Mouse (Mus musculus) heart, embryonic 13.5 days (tissue): Measurements from ENCODE around the gene Fam69a. TPM values are rescaled to one million over a fixed set of nuclear protein-coding genes. Genes with fewer than 3 reads are reported as not detected.
"Not testable (repeated sequence)": the region's sequence is repeated elsewhere in the genome, so short reads cannot be mapped to it uniquely, and the experiment has no call there.

Experiments used
- ATAC-seq: fragments of 200-750 bp; cut with Nextera tagmentation; 2 replicates; pipeline ENCODE4 v1.8.0; 2017; ENCODE audit warnings: moderate TSS enrichment; ENCODE audit not compliant: insufficient number of reproducible peaks, low FRiP score, low TSS enrichment; ENCODE audit errors: extremely low read depth
- H3K27ac ChIP-seq: fragments of 300-500 bp; sonication (generic); replicated peaks from 2 replicates; pipeline ENCODE4 v1.5.1; 2015; ENCODE audit warnings: moderate library complexity, mild to moderate bottlenecking, inconsistent platforms
- H3K27me3 ChIP-seq: fragments of 300-500 bp; sonication (generic); replicated peaks from 2 replicates; pipeline ENCODE4 v1.6.1; 2015; ENCODE audit warnings: mild to moderate bottlenecking, inconsistent platforms
- H3K36me3 ChIP-seq: fragments of 300-500 bp; sonication (generic); 2 replicates; pipeline ENCODE4 v1.6.1; 2015; ENCODE audit warnings: mild to moderate bottlenecking, inconsistent platforms
- H3K4me1 ChIP-seq: fragments of 300-500 bp; sonication (generic); 2 replicates; pipeline ENCODE4 v1.6.1; 2015; ENCODE audit warnings: inconsistent platforms
- H3K4me2 ChIP-seq: fragments of 300-500 bp; sonication (generic); 2 replicates; pipeline ENCODE4 v1.6.1; 2015; ENCODE audit warnings: inconsistent platforms, mild to moderate bottlenecking, moderate library complexity
- H3K4me3 ChIP-seq: fragments of 300-500 bp; sonication (generic); 2 replicates; pipeline ENCODE4 v1.5.1; 2015; ENCODE audit warnings: moderate library complexity, mild to moderate bottlenecking, inconsistent platforms
- H3K9ac ChIP-seq: fragments of 300-500 bp; sonication (generic); 2 replicates; pipeline ENCODE4 v1.6.1; 2015; ENCODE audit warnings: inconsistent platforms, mild to moderate bottlenecking, moderate library complexity
- H3K9me3 ChIP-seq: fragments of 300-500 bp; sonication (generic); 2 replicates; pipeline ENCODE4 v1.6.1; 2016; ENCODE audit warnings: inconsistent platforms
- WGBS: fragments of 180-500 bp; shearing (Covaris S2); methylation state at CpG from one replicate; pipeline ENCODE4 v1.1.7; 2015; ENCODE audit warnings: mixed read lengths; 5-methylcytosine and 5-hydroxymethylcytosine counted together
- polyA plus RNA-seq: library from polyadenylated mRNA; unstranded; fragments of >200 nt; fragmentation: Nextera tagmentation; extraction: Ambion mirVana; gene quantifications from 2 replicates; pipeline ENCODE4 v1.2.1, GENCODE M21; 2015

Fam69a gene
- polyA plus RNA-seq, 1 experiment from 2014 or later, result 17.9 TPM

DNA sequence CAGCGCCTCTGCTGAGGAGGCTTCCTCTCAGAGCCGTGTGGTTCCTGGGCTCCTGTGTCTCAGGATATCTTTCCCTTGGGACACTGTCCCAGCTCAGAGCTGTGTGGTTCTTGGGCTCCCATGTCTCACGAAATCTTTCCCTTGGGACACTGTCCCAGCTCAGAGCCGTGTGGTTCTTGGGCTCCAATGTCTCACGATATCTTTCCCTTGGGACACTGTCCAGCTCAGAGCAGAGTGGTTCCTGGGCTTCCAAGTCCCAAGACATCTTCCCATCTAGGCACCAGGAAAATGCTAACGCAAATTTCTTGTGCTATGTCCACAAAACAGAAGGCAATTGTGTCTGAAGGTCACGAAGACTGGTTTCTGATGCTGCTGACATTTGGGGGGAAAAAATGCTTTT, 92.2 kb downstream of the Fam69a start:
- Histone ChIP-seq H3K27ac (no peak overlapping the region), H3K36me3 (no peaks in the 10 kb centered on the region), H3K27me3 (0 out of 2 replicates have a peak, but pooled peaks cover 4% of the 10 kb centered on the region), H3K4me2 (no peak overlapping the region), H3K4me1 (peaks cover 12% of the 10 kb centered on the region), H3K9ac (no peak overlapping the region), H3K9me3 (no peaks in the 10 kb centered on the region), H3K4me3 (no peak overlapping the region)
- ATAC-seq, result no peak
- 60% methylated on average over 7 of the region's 7 CpGs for WGBS

DNA sequence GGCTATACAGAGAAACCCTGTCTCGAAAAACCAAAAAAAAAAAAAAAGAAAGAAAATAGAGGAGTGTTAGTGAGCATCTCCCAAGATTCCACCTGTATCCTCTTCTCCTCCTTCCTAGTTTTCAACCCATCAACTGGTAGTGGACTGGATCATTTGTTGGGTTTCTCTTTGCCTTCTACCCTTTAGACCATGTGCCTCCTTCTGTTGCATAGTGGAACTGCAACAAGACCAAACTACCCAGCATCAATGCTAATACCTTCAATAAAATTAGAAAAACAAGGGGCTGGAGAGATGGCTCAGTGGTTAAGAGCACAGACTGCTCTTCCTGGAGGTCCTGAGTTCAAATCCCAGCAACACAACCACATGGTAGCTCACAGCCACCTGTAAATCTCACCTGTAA, 95.4 kb downstream of the Fam69a start:
- ATAC-seq, H3K9me3 ChIP-seq: not testable (repeated sequence)

DNA sequence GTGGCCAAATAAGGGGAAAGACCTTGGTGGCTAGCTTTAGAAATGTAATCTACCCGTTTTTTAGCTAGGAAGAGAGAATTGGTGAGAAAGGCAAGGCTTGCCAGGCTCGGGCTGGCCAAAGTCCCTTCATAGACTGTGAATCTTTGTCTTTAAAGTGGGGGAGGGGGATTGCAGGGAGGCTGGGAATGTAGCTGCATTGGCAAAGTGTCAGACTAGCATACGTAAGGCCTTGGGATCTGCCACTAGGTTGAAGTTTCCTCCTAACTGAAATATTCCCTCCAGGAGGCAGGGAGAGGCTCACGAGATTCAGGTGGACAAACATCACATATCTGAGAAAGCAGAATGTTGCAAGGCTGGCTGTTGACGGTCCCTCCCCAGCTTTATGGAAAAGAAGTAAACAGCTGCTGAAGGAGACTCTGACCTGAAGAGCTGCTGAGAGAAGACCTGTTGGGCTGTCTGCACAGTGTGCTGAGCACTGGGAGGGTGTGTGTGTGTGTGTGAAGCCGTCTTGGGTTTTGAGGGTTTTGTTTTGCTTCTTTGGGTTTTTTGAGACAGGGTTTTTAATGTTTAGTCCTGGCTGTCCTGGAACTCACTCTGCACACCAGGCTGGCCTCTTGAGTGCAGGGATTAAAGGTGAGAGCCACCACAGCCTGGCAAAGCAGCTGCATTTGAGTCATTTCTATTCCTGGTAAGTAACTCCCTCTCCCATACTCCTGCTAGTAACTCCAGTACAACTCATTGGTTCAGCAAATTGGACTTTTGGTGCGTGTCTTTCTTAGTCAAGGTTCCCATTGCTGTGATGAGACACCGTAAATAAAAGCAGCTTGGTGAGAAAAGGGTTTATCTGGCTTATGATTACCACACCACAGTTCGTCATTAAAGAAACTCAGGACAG, 96.6 kb downstream of the Fam69a start:
- Histone ChIP-seq H3K9me3 (no peaks in the 10 kb centered on the region), H3K4me3 (no peak overlapping the region), H3K9ac (0 out of 2 replicates have a peak overlapping the region, but pooled peaks have one; percentile 28), H3K4me1 (peaks cover 12% of the 10 kb centered on the region), H3K27me3 (no peaks in the 10 kb centered on the region), H3K36me3 (no peaks in the 10 kb centered on the region), H3K4me2 (peak overlapping the region; percentile 7; the same call in 1 of the 2 replicates), H3K27ac (peak overlapping the region; percentile 4; the same call in 1 of the 2 replicates)
- no peak for ATAC-seq
- WGBS, result 45% methylated on average over 9 of the region's 9 CpGs

More for the DNA sequence above, 95.4 kb downstream of the Fam69a start:
- H3K27me3 ChIP-seq, H3K9ac ChIP-seq, H3K27ac ChIP-seq, H3K36me3 ChIP-seq, H3K4me2 ChIP-seq, H3K4me3 ChIP-seq: not testable (repeated sequence)
- 57% methylated on average over 1 of the region's 1 CpGs for WGBS
- H3K4me1 ChIP-seq, result peaks cover 12% of the 10 kb centered on the region

DNA sequence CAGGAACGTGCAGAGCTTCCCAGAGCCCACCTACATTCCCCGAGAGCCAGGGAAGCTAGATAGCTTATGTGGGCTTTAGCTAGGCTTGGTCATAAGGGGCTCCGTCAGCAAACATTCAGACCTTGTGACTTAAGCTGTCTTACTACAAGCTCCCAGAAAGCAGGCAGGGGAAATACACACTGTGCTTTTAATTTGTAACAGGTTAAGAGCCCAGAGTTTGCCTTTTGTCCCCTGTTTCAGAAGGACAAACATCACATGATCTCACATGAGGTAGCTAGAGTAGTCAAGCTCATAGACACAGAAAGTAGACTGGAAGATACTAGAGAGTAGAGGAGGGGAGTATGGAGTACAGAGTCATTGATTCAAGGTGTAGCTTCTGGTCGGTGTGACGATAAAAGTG, 106.2 kb downstream of the Fam69a start:
- H3K9ac ChIP-seq, result no peak overlapping the region
- H3K36me3 ChIP-seq, result no peaks in the 10 kb centered on the region
- ATAC-seq, result no peak
- no peak overlapping the region for H3K27ac ChIP-seq
- H3K27me3 ChIP-seq, result no peaks in the 10 kb centered on the region
- H3K4me1 ChIP-seq, result peaks cover 8% of the 10 kb centered on the region; the same call in 1 of the 2 replicates
- 69% methylated on average over 5 of the region's 5 CpGs for WGBS
- no peaks in the 10 kb centered on the region for H3K9me3 ChIP-seq
- H3K4me3 ChIP-seq, result no peak overlapping the region
- no peak overlapping the region for H3K4me2 ChIP-seq

DNA sequence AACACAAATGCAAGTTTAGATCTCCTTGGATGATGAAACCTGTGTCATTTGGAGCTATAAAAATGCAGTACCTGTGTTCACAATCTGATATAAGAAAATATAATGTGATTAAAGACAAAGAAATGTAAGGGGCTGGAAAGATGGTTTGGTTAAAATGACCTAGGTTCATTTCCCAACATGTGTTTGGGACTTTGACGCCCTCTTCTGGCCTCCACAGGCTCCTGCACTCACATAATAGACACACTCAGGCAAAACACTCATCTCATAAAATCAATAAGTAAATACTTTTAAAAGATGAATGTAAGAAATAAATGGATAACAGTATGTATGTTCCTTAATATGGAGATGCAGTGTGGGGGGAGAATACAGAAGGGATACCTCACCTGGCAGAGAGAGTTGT, 109.8 kb downstream of the Fam69a start:
- Histone ChIP-seq H3K36me3 (no peaks in the 10 kb centered on the region), H3K4me2 (no peak overlapping the region), H3K9me3 (no peaks in the 10 kb centered on the region), H3K27me3 (no peaks in the 10 kb centered on the region), H3K4me3 (no peak overlapping the region), H3K4me1 (peaks cover 41% of the 10 kb centered on the region), H3K27ac (no peak overlapping the region), H3K9ac (no peak overlapping the region)
- ATAC-seq, result no peak
- 78% methylated on average over 1 of the region's 1 CpGs for WGBS

DNA sequence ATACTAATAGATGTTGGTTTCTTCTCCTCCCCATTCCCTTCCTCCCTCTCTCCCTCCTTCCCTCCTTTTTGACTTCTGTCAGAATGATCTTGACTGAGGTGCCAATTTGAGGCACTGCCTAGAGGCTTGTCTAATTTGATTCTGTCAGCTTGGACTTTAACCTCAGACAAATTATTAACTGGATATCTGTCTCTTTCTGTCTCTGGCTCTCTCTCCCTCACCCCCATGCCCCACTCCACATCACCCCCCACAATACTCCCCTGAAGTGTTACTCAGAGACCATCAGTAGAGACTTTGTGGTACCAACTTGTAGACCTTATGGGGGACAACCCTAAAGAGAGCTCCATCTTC, 111.6 kb downstream of the Fam69a start:
- H3K27ac ChIP-seq, result peak overlapping the region; percentile 93
- peak overlapping the region; percentile 39; the same call in 1 of the 2 replicates for H3K4me3 ChIP-seq
- no peaks in the 10 kb centered on the region for H3K36me3 ChIP-seq
- no peaks in the 10 kb centered on the region for H3K9me3 ChIP-seq
- peaks cover 48% of the 10 kb centered on the region for H3K4me1 ChIP-seq
- H3K27me3 ChIP-seq, result no peaks in the 10 kb centered on the region
- peak overlapping the region; percentile 64 for H3K9ac ChIP-seq
- ATAC-seq, result no peak
- H3K4me2 ChIP-seq, result peak overlapping the region; percentile 62

DNA sequence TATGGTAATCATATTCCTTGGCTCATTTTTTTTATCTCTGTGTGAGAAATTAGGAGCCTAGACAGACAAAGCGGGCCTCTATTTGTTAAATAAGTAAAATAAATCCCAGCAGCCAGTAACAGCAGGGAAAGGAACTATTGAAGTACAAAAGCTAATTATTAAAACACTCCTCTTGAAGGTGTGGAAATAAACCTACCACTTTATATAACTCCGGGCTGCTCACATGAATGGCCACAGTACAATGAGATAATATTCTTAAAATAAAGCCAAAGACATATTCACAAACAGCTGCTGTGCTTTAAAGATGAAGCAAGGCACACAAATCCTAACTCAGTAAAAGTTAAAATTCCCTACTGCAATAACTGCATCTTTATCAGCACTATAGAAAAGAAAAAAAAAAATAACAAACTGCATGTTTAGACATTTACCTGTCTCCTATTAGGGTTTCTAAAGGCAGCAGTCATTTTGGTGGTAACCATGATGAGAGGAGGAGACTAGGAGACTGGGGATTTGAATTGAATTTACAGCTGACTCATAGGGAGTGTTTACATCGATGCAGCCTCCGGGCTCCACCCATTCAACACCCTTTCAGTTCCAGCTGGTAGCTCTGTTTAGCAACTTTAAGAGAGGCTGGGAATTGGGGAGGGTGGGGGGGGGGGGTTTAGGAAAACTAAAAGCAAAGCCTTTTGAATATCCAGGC, 112.2 kb downstream of the Fam69a start, which contains the start of gene Evi5:
Gene Evi5 (minus strand): TSS at position 547 of the 700 bp plus-strand sequence.
- peaks cover 51% of the 10 kb centered on the region for H3K4me1 ChIP-seq
- H3K9ac ChIP-seq, result peak within 1 kb of the TSS; percentile 64
- no peaks in the 10 kb centered on the region for H3K9me3 ChIP-seq
- ATAC-seq, result no peak
- peak within 1 kb of the TSS; percentile 39 for H3K4me3 ChIP-seq
- H3K27ac ChIP-seq, result peak within 1 kb of the TSS; percentile 93
- 32% methylated on average over 4 of the region's 4 CpGs for WGBS
- H3K36me3 ChIP-seq, result no peaks in the 10 kb centered on the region
- no peaks in the 10 kb centered on the region for H3K27me3 ChIP-seq
- peak within 1 kb of the TSS; percentile 62 for H3K4me2 ChIP-seq

DNA sequence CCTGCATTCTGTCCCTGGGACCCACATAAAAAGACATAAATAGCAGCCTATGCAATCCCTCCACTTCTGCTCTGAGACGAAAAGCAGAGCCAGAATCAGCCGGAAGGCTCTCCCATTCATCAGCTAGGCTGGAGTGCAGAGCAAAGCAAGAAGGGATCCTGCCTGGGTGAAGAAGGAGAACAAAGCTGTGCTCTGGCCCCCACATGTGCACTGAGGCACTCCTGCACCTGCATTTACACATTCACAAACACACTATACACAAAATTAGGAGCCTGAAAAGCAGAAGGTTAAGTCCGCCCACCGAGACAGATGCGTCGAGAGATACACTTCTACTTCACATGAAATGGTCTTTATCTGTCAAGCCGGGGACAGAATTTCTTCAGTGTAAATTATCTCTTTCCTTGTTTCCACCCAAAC, 113.0 kb downstream of the Fam69a start:
- 38% methylated on average over 7 of the region's 7 CpGs for WGBS
- peak overlapping the region; percentile 39 for H3K4me3 ChIP-seq
- H3K4me1 ChIP-seq, result peaks cover 53% of the 10 kb centered on the region
- no peaks in the 10 kb centered on the region for H3K9me3 ChIP-seq
- no peaks in the 10 kb centered on the region for H3K27me3 ChIP-seq
- H3K36me3 ChIP-seq, result no peaks in the 10 kb centered on the region
- peak overlapping the region; percentile 62 for H3K4me2 ChIP-seq
- H3K27ac ChIP-seq, result peak overlapping the region; percentile 93
- ATAC-seq, result 0 out of 2 replicates have a peak, but pooled peaks have one; percentile 10
- peak overlapping the region; percentile 64 for H3K9ac ChIP-seq

DNA sequence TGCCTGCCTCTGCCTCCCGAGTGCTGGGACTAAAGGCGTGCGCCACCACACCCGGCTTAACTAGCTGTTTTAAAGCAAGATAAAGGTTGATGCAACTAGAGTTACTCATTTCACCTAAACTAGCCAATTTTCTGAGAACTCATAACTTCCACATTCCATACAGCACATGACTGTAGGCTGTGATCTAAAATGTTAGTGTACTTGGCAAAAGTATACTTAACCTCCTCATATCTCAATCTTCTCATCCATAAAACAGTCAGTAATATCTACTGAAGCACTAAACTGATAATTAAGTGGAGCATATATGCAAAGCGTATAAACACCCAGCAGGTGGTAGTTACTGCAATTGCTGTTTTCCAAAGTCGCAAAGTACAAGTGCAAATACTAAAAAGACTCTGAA, 113.6 kb downstream of the Fam69a start:
- H3K27me3 ChIP-seq, result no peaks in the 10 kb centered on the region
- H3K36me3 ChIP-seq, result no peaks in the 10 kb centered on the region
- peak overlapping the region; percentile 39 for H3K4me3 ChIP-seq
- no peaks in the 10 kb centered on the region for H3K9me3 ChIP-seq
- no peak for ATAC-seq
- 81% methylated on average over 6 of the region's 6 CpGs for WGBS
- peak overlapping the region; percentile 64 for H3K9ac ChIP-seq
- peak overlapping the region; percentile 93 for H3K27ac ChIP-seq
- H3K4me2 ChIP-seq, result peak overlapping the region; percentile 62
- peaks cover 53% of the 10 kb centered on the region for H3K4me1 ChIP-seq

DNA sequence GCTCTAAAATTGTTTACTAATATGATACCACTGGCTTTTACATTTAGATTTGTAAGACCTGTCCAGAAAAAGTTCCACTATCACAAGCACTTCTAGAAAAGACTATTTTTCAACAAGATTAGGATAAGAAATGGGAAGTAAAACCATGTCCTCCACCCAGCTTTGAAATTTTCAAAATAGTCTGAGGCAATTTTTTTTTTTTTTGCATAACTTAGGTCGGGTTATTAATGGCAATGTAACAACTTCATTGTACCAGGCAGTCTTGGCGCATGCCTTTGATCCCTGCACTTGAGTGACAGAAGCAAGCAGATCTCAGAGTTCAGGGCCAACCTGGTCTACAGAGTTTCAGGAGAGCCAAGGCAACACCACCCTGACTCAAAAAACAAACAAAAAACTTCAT, 117.2 kb downstream of the Fam69a start:
- H3K4me2 ChIP-seq, result peak overlapping the region; percentile 74
- no peak overlapping the region; the same call in 1 of the 2 replicates for H3K4me3 ChIP-seq
- H3K27ac ChIP-seq, result no peak overlapping the region
- no peak for ATAC-seq
- H3K36me3 ChIP-seq, result no peaks in the 10 kb centered on the region
- peaks cover 70% of the 10 kb centered on the region for H3K4me1 ChIP-seq
- H3K9ac ChIP-seq, result peak overlapping the region; percentile 58; the same call in 1 of the 2 replicates
- H3K9me3 ChIP-seq, result no peaks in the 10 kb centered on the region
- no peaks in the 10 kb centered on the region for H3K27me3 ChIP-seq
- WGBS, result 43% methylated on average over 2 of the region's 2 CpGs

DNA sequence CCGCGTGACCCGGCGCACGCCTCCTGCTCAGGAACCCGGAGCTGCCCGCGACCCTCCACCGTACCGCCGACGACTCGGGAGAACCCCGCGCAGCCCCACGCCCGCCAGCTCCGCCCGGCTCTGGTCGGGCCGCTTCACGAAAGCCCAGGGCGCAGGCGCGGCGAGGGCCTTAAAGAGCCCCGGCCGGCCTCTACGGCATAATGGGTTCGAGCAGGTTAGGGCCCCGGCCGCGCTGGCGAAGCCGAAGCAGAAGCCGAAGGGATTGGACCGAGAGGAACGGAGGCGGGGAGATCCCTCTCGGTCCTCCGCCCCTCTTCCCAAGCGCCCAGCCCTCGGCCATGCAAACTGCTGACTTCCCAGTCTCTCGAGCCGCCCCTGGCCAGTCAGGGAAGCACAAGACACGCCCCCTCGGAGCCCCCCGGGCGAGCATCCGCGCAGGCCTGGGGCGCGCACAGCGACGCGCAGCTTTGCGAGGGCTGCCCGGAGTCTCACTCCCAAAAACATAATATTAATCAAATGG, 117.9 kb downstream of the Fam69a start:
- peak overlapping the region; percentile 82 for H3K4me3 ChIP-seq
- peak overlapping the region; percentile 74 for H3K4me2 ChIP-seq
- H3K9me3 ChIP-seq, result no peaks in the 10 kb centered on the region
- ATAC-seq, result peak; percentile 95
- H3K36me3 ChIP-seq, result no peaks in the 10 kb centered on the region
- H3K4me1 ChIP-seq, result peaks cover 70% of the 10 kb centered on the region
- H3K9ac ChIP-seq, result peak overlapping the region; percentile 97
- peak overlapping the region; percentile 97 for H3K27ac ChIP-seq
- WGBS, result under 1% methylated on average over 58 of the region's 58 CpGs
- H3K27me3 ChIP-seq, result no peaks in the 10 kb centered on the region
